Mouse (Mus musculus): ENCODE data around the gene Gtf2h4.

DNA sequence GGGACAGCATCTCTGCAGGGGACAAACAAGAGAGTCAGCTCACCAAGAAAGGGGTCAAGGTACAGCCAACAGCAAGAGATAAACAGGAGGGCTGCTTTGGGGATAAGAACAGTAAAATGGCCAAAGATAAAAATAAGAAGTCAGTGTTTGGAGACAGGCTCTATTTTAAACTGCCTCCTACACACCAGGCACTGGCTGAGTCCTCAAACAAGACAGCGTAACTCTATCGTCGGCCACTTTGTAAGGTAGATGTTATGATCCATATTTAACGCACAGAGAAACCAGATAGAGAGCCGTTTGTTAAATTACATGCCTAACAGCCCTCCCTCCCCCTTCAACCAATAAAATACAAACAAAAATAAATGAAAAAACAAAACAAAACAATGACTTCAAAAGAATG lies 20.4 kb upstream of the Gtf2h4 start:
- TF ChIP-seq CTCF (IDR thresholded peaks at IDR 0.05; ENCODE audit: borderline replicate concordance, extremely low read depth, insufficient read depth, insufficient read length) (no peak), POLR2A (IDR thresholded peaks at IDR 0.05; ENCODE audit: borderline replicate concordance, extremely low read depth, insufficient read depth, insufficient read length, poor library complexity, severe bottlenecking) (no peak)
